Mouse (Mus musculus): ENCODE data around the gene Ptpa. TPM values are rescaled to one million over a fixed set of nuclear protein-coding genes. Genes with fewer than 3 reads are reported as not detected.

Ptpa gene
- polyA plus RNA-seq, 1 experiment from 2014 or later: 88.0 TPM

DNA sequence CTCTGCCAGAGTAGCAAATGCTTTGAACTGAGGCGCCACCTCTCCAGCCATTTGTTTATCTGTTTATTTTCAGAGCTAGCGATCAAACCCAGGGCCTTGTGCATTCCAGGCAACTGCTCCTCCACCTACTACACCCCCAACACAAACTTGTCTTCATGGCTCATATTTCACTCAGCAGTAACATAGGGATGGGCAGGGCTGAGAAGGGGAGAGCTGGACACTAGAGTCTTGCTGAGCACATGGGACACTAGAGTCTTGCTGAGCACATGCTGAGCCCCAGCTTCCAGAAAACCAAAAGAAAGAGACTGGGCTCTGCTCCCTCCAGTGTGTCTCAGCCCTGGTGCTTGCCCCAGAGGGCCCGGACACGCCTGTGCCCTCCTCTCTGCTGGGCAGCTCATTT lies 50.9 kb downstream of the Ptpa start:
- no peaks in the 10 kb centered on the region for H3K36me3 ChIP-seq (ENCODE audit: insufficient read depth, low read length)
- ATAC-seq (no peak), DNase-seq (ENCODE audit: low spot score) (no peak)
- WGBS: 38% methylated on average over 4 of the region's 4 CpGs
- H3K27ac ChIP-seq (ENCODE audit: low read length): no peak overlapping the region
- peaks cover 6% of the 10 kb centered on the region; the same call in 1 of the 2 replicates for H3K4me1 ChIP-seq (ENCODE audit: insufficient read depth, low read depth, low read length)
- no peaks in the 10 kb centered on the region for H3K27me3 ChIP-seq (replicated peaks; ENCODE audit: insufficient read depth, low read length)
- no peak overlapping the region for H3K4me3 ChIP-seq (ENCODE audit: low read depth, low read length)
- H3K9me3 ChIP-seq (ENCODE audit: low read length): no peaks in the 10 kb centered on the region
- no peak for TF ChIP-seq EP300 (IDR thresholded peaks at IDR 0.05)
- TF ChIP-seq CTCF (IDR thresholded peaks at IDR 0.05): no peak
- H3K9ac ChIP-seq (replicated peaks; ENCODE audit: low read depth): no peak overlapping the region
- H3K4me2 ChIP-seq (replicated peaks; ENCODE audit: low read depth, low read length): no peak overlapping the region

DNA sequence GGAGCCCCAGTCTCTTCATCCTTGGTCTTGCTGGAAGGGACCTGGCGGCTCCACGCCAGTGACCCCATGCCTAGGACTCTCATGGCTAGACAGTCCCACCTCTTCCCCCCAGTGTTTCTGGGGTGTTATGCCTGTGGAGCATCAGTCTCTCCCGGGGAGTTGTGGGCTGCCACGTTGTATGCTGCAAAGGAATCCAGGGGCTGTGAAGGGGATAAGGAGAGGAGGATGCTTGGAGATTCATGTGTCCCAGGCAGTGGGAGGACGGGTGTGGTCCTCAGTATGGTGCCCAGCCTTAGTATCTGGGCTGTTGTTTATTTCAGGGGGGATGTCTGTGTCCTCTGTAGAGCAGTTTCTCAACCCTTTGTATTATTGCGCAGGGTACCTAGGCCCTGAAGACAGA lies 53.2 kb downstream of the Ptpa start:
- TF ChIP-seq CTCF (IDR thresholded peaks at IDR 0.05) (no peak), EP300 (IDR thresholded peaks at IDR 0.05) (no peak)
- H3K4me2 ChIP-seq (replicated peaks; ENCODE audit: low read depth, low read length): no peak overlapping the region
- no peaks in the 10 kb centered on the region for H3K9me3 ChIP-seq (ENCODE audit: low read length)
- no peaks in the 10 kb centered on the region for H3K36me3 ChIP-seq (ENCODE audit: insufficient read depth, low read length)
- no peaks in the 10 kb centered on the region; the same call in 1 of the 2 replicates for H3K4me1 ChIP-seq (ENCODE audit: insufficient read depth, low read depth, low read length)
- H3K27me3 ChIP-seq (replicated peaks; ENCODE audit: insufficient read depth, low read length): no peaks in the 10 kb centered on the region
- DNase-seq (ENCODE audit: low spot score) (no peak), ATAC-seq (no peak)
- WGBS: 69% methylated on average over 6 of the region's 6 CpGs
- no peak overlapping the region for H3K27ac ChIP-seq (ENCODE audit: low read length)
- H3K9ac ChIP-seq (replicated peaks; ENCODE audit: low read depth): no peak overlapping the region
- H3K4me3 ChIP-seq (ENCODE audit: low read depth, low read length): no peak overlapping the region

DNA sequence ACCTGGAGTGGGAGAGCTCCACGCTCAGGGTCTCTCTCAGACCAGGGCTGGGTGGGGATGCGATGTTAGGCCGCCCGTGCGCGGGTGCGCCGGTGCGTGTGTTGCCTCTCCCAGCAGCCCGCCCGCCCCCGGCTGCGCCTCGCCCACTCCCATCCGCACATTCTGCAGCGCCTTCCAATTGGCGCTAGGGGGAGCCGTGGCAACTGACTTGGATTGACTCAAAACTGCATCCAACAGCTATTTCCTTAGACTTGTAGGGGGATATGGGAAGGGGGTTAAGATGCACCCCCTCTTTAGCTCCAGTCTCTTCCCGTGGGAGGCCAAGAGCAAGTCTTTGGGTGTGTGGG lies 53.9 kb downstream of the Ptpa start:
- Histone ChIP-seq H3K27ac (ENCODE audit: low read length) (peak overlapping the region; percentile 99), H3K9me3 (ENCODE audit: low read length) (no peaks in the 10 kb centered on the region), H3K27me3 (replicated peaks; ENCODE audit: insufficient read depth, low read length) (no peaks in the 10 kb centered on the region), H3K4me3 (ENCODE audit: low read depth, low read length) (peak overlapping the region; percentile 48), H3K4me2 (replicated peaks; ENCODE audit: low read depth, low read length) (peak overlapping the region; percentile 94), H3K4me1 (ENCODE audit: insufficient read depth, low read depth, low read length) (peaks cover 5% of the 10 kb centered on the region; the same call in 1 of the 2 replicates), H3K36me3 (ENCODE audit: insufficient read depth, low read length) (no peaks in the 10 kb centered on the region), H3K9ac (replicated peaks; ENCODE audit: low read depth) (peak overlapping the region; percentile 64)
- peak; percentile 91 for DNase-seq (ENCODE audit: low spot score)
- ATAC-seq: peak; percentile 7; the same call in 1 of the 2 replicates
- 0% methylated on average over 19 of the region's 19 CpGs for WGBS
- TF ChIP-seq EP300 (IDR thresholded peaks at IDR 0.05) (no peak), CTCF (IDR thresholded peaks at IDR 0.05) (peak; percentile 85)

DNA sequence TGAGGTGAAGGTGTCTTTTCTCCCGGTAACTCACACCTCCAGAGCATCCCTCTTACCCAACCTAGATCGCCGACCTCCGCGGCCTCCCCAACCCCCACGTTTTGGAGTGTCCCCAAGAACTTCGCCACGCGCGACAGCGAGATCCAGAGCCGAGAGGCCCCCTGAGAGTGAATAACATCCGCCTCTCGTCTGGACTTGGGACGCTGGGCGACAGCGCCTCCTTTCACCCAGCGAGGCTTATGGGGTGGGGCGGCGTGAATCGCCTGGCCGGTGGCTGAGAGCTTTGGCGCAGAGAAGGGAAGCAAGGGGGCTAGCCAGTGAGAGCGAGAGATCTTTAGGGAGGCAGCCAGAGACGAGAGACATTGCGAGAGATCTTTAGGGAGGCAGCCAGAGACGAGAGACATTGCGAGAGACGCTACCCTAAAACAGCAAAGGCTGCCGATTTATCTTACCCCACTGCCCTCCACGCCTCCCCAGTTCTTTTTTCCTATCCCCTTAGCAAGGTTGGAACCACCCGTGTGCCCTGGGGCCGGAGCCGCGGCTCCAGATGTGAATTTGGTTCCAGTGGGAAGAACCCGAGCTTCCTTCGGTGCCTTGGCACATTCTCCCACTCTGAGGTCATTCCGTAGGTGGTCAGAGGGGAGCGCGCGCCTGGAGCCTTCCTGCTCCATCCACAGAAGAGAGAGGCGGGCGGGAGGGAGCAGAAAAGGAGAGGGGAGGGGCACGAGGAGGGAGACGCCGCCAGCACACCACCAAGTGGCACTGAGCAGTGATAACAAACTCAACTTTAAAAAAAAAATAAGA lies 54.5 kb downstream of the Ptpa start:
- ATAC-seq: peak; percentile 25

DNA sequence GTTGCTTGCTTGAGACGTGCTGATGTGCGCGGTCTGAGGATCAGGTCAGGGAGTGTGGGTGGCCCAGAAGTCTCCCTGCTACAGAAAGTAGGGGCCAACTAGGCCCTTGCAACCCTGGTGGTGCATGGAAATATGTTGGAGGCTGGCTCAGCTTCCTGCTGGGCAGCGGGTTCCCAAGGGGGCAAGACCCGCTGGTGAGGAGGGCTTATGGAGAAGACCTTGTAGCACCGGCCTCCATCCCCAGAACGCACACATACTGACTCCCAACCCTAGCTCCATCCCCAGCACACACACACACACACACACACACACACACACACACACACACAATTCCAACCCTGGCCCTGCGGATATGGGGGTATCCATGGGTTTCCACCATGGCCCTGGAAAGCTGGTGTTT lies 55.2 kb downstream of the Ptpa start:
- Histone ChIP-seq H3K36me3 (ENCODE audit: insufficient read depth, low read length) (no peaks in the 10 kb centered on the region), H3K4me1 (ENCODE audit: insufficient read depth, low read depth, low read length) (peaks cover 6% of the 10 kb centered on the region; the same call in 1 of the 2 replicates), H3K4me2 (replicated peaks; ENCODE audit: low read depth, low read length) (peak overlapping the region; percentile 94), H3K27ac (ENCODE audit: low read length) (peak overlapping the region; percentile 99), H3K27me3 (replicated peaks; ENCODE audit: insufficient read depth, low read length) (no peaks in the 10 kb centered on the region), H3K4me3 (ENCODE audit: low read depth, low read length) (0 out of 2 replicates have a peak overlapping the region, but pooled peaks have one; percentile 87), H3K9me3 (ENCODE audit: low read length) (no peaks in the 10 kb centered on the region), H3K9ac (replicated peaks; ENCODE audit: low read depth) (no peak overlapping the region)
- TF ChIP-seq EP300 (IDR thresholded peaks at IDR 0.05) (no peak), CTCF (IDR thresholded peaks at IDR 0.05) (no peak)
- DNase-seq (ENCODE audit: low spot score) (peak; percentile 28), ATAC-seq (no peak)
- 12% methylated on average over 8 of the region's 8 CpGs for WGBS

More for the DNA sequence above, 54.5 kb downstream of the Ptpa start:
- WGBS: under 1% methylated on average over 46 of the region's 46 CpGs
- peak overlapping the region; percentile 94 for H3K4me2 ChIP-seq (replicated peaks; ENCODE audit: low read depth, low read length)
- H3K27me3 ChIP-seq (replicated peaks; ENCODE audit: insufficient read depth, low read length): no peaks in the 10 kb centered on the region
- TF ChIP-seq CTCF (IDR thresholded peaks at IDR 0.05) (peak; percentile 45), EP300 (IDR thresholded peaks at IDR 0.05) (0 out of 2 replicates have a peak, but pooled peaks have one; percentile 19)
- peaks cover 6% of the 10 kb centered on the region; the same call in 1 of the 2 replicates for H3K4me1 ChIP-seq (ENCODE audit: insufficient read depth, low read depth, low read length)
- H3K36me3 ChIP-seq (ENCODE audit: insufficient read depth, low read length): no peaks in the 10 kb centered on the region
- DNase-seq (ENCODE audit: low spot score): peak; percentile 92
- H3K27ac ChIP-seq (ENCODE audit: low read length): peak overlapping the region; percentile 99
- H3K9ac ChIP-seq (replicated peaks; ENCODE audit: low read depth): peak overlapping the region; percentile 64
- peak overlapping the region; percentile 48 for H3K4me3 ChIP-seq (ENCODE audit: low read depth, low read length)
- H3K9me3 ChIP-seq (ENCODE audit: low read length): no peaks in the 10 kb centered on the region

DNA sequence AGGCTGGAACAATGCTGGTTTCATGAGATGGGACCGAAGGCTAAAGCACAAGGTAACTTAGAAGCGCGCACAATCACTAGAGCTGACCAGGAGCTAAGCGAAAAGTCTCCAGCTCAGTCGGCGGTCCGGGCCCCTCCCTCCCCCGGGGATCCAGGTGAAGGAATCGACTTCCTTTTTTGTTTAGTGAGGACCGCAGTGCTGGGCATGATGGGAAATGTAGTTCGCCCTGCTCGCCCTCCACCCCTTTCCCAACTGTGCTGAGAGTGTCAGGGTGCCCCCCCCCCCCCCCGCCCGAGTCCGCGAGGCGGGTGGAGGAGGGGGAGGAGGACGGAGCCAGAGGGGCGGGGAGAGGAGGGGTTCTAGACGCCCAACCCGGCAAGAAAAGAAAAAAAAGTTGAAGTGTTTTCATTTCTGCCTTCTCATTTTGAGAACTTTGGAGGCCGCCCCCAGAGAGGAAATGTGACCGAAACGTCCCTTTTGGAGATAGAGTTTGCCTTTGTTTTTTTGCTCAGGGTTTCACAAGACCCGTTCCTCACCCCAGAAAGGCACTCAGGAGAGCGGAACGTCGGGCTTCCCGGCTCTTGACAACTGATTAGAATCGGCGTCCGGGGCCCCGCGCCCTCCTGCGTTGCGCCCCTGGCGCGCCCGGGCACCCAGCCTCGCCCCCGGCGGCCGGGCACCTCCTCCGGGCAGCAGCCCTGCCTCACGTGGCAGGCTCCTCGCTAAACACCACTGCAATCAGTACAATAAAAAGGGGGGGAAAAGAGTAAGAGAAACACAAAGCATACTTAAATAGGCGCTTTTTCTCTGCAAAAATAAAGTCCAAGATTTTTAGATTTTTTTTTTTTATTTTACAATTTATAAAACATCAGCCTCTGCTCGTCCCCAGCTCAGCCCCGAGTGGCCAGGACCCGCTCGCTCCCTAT lies 56.2 kb downstream of the Ptpa start:
- TF ChIP-seq EP300 (IDR thresholded peaks at IDR 0.05): peak; percentile 41
- TF ChIP-seq CTCF (IDR thresholded peaks at IDR 0.05): no peak
- H3K27me3 ChIP-seq (replicated peaks; ENCODE audit: insufficient read depth, low read length): no peaks in the 10 kb centered on the region
- no peaks in the 10 kb centered on the region for H3K9me3 ChIP-seq (ENCODE audit: low read length)
- no peaks in the 10 kb centered on the region for H3K36me3 ChIP-seq (ENCODE audit: insufficient read depth, low read length)
- H3K9ac ChIP-seq (replicated peaks; ENCODE audit: low read depth): peak overlapping the region; percentile 98
- peak overlapping the region; percentile 87 for H3K4me3 ChIP-seq (ENCODE audit: low read depth, low read length)
- H3K4me1 ChIP-seq (ENCODE audit: insufficient read depth, low read depth, low read length): peaks cover 6% of the 10 kb centered on the region; the same call in 1 of the 2 replicates
- H3K27ac ChIP-seq (ENCODE audit: low read length): peak overlapping the region; percentile 99
- DNase-seq (ENCODE audit: low spot score) (peak; percentile 98), ATAC-seq (peak; percentile 74)
- H3K4me2 ChIP-seq (replicated peaks; ENCODE audit: low read depth, low read length): peak overlapping the region; percentile 93
- WGBS: under 1% methylated on average over 44 of the region's 51 CpGs

All from lung, postnatal 0 days (tissue).